Mouse (Mus musculus) heart, postnatal 10 days (tissue): Measurements from ENCODE around the gene Cbx7. TPM values are rescaled to one million over a fixed set of nuclear protein-coding genes. Genes with fewer than 3 reads are reported as not detected.

Experiments
- DNase-seq, 2 experiments: peaks; one replicate each; pipeline ENCODE4 v3.0.0; 2021
- intact Hi-C: fragments of 180-260 bp; cut with DNase I; formaldehyde crosslinking; loops from one replicate; pipeline ENCODE4 v1.15.1; 2025
- microRNA-seq, 2 experiments: library from miRNA; unstranded; fragments of <30 nt; microRNA quantifications; one replicate each; pipeline ENCODE4 v1.2.0; 2022
- total RNA-seq, 2 experiments: library from RNA; stranded (reverse); gene quantifications; 2 replicates each; pipeline ENCODE4 v1.2.3; 2021

Gene Cbx7
- total RNA-seq, 2 experiments from 2014 or later, result 3.0 to 3.8 TPM

DNA sequence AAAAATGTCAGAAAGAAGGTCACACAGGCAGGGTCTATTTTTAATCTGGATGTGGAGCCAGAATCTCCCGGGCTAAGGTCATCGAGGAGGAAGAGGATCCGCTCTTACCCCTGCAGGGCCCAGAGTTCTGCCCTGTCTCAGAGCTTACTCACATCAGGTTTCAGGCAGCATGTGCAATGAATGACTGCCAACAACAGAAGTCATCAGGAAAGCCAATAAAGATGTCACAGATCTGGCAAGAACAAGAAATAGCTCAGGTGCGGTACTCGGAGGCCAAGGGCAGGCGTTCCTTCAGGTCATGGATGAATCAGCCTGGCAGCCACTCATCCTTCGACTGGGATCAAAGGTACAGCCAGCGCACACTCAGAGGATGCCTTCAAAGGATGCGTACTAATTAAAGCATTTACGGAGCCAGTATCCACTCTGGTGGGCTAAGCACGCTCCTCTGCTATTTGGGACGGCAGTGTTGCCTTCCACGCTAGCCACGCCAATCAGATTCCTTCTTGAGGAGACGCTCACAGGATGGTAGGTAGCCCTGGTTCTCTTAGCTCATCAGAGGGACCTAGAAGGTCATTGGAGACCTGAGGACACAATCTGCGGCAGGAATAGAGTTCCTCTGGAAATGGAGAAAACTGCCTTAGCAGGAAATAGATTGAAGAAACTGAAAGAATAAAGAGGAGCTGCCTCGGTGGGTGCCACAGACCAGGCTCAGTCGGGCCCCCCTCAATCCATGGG lies 95.5 kb downstream of the Cbx7 start:
- DNase-seq, result no peak

GRCm38 (mm10) chr15:79873995-79874394 lies 96.9 kb downstream of the Cbx7 start:
- no peak for DNase-seq
- intact Hi-C loops, result no loop called here

More for the DNA sequence above, 95.5 kb downstream of the Cbx7 start:
- intact Hi-C loops, result no loop called here

DNA sequence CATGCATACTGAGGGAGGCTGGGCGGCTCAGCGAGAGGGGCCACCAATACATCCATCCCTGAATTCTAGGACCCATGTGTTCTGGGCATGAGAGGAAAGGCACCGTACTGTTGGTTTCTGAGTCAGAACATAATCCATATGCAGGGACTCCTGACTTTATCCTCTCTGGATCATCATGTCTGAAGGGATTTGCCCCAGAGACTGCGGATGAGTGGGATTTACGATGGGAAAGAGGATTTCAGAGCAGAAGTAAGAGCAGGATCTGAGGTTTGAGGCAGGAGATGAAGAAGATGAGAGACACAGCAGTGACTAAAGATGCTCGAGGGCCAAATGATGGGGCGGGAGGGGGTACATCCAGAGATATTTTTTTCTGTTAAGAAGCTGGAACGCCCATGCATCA lies 97.4 kb downstream of the Cbx7 start:
- DNase-seq, result no peak
- intact Hi-C loops, result no loop called here

DNA sequence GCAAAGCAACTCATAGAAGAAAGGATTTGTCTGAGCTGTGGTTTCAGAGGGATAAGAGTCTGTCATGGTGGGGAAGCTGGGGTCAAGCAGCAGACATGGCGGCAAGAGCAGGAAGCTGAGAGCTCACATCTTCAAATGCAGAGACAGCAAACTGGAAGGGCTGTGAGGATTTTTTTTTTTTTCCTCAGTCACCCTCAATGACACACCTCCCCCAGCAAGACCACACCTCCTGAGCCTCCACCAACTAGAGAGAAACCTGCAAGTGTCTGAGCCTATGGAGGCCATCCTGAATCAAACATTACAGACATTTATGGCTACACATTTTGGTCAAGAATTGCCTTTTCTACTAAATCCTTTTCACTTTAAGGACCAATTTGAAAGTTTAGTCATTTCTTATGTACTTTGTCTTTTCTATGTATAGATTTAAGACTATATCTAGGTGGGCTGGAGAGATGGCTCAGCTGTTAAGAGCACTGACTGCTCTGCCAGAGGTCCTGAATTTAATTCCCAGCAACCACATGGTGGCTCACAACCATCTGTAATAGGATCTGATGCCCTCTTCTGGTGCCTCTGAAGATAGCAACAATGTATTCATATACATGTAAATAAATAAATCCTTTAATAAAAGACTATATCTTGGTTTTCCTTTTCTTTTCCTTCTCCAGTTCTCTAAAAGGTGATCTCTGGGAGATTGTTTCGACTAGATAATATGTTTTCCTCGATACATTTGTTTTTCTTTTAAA lies 103.5 kb downstream of the Cbx7 start:
- DNase-seq, result no peak
- intact Hi-C loops, result no loop called here

Small RNA genes within 50 kb of the gene (microRNA-seq; reads per million reads assigned to microRNA genes)
- gene Mir7213, result 3.3 to 7.3 reads per million in 2 experiments

Other genes with a start within 250 kb of the Cbx7 start
- gene Sun2, start 228.6 kb downstream of the Cbx7 start, total RNA-seq, result 10 to 100 TPM; 69.7 to 71.8 TPM
- 10 to 100 TPM; 20.2 to 22.9 TPM for gene Dnal4, start 193.3 kb downstream of the Cbx7 start, total RNA-seq
- gene Nptxr, start 166.4 kb downstream of the Cbx7 start, total RNA-seq, result 1 to 10 TPM; 3.8 to 4.1 TPM
- 1 to 10 TPM in 1 of 2 experiments, under 1 TPM in 1; 0.74 to 1.8 TPM for gene Npcd, start 136.9 kb downstream of the Cbx7 start, total RNA-seq
- gene Cbx6, start 136.4 kb downstream of the Cbx7 start, total RNA-seq, result 10 to 100 TPM; 40.7 to 48.7 TPM
- gene Apobec3, start 79.5 kb downstream of the Cbx7 start, total RNA-seq, result 10 to 100 TPM; 11.2 to 11.7 TPM
- gene Pdgfb, start 43.9 kb upstream of the Cbx7 start, total RNA-seq, result 10 to 100 TPM; 49.2 to 56.2 TPM
- gene Syngr1, start 120.2 kb upstream of the Cbx7 start, total RNA-seq, result 10 to 100 TPM; 84.9 to 86.7 TPM
- gene Rpl3, start 120.7 kb upstream of the Cbx7 start, total RNA-seq, result 100 to 1,000 TPM; 486 to 496 TPM
- gene Tab1, start 162.0 kb upstream of the Cbx7 start, total RNA-seq, result 10 to 100 TPM; 33.3 to 34.3 TPM
- gene Mgat3, start 202.6 kb upstream of the Cbx7 start, total RNA-seq, result 1 to 10 TPM; 1.6 to 2.3 TPM